Mouse (Mus musculus): ENCODE measurements around the gene Tatdn2.
"Not testable (repeated sequence)": the region's sequence is repeated elsewhere in the genome, so short reads cannot be mapped to it uniquely, and the experiment has no call there.

Tatdn2 gene

DNA sequence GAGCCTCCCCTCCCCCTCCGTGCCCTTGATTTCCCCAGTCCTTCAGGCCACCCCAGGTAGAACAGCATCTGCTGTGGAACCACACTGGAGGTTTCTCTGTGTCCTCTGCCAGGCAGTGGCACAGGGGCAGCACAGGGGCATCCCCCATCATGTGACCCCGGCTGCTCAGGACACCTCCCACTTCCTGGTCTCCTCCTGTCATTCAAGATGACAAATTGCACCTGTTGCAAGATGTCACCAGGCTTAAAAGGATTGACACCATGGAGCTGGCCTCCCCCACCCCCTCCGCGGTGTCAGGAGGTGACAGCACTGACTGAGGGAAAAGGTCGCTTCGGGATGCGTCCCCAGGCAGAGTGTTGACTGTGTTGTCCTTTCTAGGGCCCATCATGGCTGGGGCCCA lies 27.0 kb upstream of the Tatdn2 start:
- intact Hi-C loops (cut with DNase I): no loop called here

DNA sequence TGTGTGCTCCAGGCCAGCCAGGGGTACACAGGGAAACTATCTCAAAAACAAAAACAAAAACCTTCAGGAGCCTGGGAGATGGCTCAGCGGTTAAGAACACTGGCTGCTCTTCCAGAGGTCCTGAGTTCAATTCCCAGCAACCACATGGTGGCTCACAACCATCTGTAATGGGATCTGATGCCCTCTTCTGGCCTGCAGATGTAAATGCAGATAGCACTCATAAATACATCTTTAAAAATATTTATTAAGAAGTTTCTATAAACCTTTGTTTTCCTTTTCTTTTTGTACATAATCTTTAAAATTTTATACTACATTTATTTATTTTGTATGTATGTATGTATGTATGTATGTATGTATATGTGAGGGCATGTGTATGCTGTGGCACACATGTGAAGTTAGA lies 24.8 kb upstream of the Tatdn2 start:
- intact Hi-C loops (cut with DNase I): not testable (repeated sequence)

DNA sequence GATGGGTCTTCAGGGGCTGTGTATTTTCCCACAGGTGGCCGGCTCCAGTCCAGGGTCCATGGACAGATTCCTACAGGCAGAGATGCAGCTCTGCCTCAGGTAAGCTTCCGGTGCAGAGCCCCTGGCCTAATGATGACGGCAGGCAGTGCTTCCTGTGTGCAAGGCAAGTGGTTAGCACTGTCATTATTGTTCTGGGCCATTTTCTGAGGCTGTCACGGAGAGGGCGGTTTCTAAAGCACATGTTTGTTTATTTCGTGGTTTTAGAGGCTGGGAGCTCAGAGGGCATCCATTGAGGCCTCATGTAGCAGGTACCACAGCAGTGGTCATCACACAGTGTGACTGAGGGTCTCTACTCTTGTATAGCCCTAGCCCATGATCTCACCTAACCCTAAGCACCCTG lies 23.9 kb upstream of the Tatdn2 start:
- intact Hi-C loops (cut with DNase I): no loop called here

DNA sequence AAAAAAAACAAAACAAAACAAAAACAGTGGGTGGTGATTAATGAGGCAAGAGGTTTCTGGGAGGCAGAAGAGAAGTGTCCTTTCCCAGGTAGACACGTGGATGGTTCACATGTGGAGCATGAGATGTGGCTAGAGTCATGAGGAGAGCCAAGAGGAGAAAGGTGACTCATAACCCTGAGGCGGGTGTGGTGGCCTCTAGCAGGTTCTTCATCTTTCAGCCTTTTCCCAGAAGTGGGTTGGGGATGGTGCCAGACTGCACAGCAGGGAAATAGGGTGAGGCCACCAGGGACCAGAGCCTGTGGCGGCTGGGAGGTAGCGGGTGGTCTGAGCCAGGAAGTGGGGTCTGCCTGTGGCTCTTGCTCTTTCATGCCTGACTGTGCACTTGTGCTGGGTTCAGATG lies 21.6 kb upstream of the Tatdn2 start:
- intact Hi-C loops (cut with DNase I): no loop called here

DNA sequence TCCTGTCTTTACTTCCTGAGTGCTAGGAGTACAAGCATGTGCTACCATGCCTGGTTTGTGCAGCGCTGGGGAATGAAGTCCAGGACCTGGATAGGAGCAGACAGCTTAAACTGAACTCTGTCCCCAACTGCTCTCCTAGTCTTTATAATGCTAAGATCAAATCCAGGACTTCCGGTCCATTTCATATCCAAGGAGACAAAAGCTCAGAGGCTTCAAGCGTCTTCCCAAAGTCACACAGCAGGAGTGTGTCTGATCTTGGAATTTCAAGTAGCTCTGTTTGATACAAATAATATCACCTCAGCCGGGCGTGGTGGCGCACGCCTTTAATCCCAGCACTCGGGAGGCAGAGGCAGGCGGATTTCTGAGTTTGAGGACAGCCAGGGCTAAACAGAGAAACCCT lies 20.9 kb upstream of the Tatdn2 start:
- intact Hi-C loops (cut with DNase I): no loop called here

DNA sequence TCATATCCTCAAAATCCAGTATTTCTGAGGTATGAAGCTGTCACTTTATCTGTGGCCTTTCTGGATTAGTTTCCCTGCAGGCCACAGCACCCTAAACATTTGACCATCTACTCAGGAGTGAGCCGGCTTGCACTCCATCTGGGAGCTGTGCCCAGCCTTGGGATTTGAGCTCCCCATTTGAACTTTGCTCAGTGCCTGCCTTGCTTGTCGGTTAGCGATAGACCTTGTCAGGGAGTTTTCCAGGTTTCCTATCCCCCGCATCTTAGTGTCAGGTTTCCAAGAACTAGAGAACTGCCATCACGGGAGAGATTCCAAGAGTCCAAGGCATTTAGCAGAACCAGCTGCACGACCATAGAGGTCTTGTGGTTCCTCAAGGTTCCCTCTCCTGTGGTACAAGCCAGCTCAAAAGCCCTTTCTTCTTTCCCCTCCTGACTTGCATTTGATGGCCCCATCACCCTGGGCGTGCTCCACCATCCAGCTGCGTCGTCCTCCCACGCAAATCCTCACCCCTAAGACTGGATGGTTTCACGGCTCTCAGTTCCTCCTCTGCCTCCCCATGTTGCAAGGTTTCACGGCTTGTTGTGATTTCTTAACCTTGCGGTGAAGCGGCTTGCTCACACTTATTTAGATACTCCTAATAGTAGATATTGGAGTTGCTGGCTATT lies 19.6 kb upstream of the Tatdn2 start:
- intact Hi-C loops (cut with DNase I): no loop called here

DNA sequence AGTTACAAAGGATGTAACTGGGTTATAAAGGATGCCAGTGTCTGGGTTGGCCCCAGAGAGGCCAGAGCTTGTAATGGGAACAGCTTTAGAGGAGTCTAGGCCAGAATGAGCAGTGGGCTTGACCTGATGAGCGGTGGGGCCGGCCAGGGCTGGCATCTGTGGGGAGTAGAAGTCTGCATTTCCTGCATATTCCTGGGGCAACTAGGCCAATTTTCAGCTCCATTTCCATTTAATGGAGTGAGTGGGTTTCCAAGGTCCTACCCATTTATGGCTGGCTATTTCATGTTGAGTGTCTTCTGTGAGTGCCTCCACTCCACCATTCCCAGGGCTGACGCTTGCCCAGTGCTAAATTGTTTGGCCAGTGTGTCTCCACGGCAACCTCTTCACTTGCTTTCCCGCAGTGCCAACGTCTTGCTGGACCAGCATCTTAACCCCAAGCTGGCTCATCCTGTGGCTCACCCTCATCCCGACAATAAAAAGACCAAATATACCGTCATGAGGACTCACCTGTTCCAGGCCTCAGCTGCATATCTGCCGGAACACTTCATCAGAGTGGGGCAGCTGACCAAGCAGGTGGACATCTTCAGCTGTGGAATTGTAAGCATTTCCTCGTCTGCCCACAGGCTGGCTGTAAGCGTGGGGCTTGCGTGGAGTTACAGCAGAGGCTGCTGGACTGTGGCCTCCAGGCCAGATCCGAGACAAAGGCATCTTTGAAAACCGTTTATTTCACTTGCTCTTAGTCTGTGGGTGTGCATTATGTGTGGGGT lies 18.4 kb upstream of the Tatdn2 start:
- intact Hi-C loops (cut with DNase I): no loop called here

DNA sequence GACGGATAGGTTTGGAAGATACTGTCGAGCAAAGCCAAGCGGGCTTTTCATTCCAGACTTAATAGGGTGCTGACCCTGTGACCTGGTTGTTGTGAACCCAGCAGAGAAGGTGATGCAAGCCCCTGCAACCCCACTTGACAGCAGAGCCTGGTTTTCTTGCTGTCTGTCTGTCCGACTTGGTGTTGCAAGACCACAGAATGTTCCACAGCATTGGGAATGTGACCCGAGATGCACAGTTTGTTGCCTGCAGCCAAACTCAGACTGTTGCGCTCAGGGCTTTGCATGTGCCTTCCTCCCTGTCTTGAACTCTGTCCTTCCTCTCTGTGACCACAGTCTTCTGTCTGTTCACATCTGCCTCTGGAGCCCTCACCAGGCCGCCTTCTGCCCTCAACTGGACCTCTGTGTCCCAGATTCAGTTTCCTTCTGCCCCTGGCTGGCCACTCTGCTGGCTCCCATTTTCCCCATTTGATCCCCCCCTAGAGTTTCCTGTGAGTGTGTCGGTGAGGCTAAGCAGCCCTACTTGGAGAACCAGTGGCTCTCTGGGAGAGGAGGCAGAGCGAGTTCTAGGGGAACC lies 16.8 kb upstream of the Tatdn2 start:
- intact Hi-C loops (cut with DNase I): loop anchor here (2.0 kb wide), 1 partner anchor 41 kb away; the partner anchor contains the start of gene Irak2

DNA sequence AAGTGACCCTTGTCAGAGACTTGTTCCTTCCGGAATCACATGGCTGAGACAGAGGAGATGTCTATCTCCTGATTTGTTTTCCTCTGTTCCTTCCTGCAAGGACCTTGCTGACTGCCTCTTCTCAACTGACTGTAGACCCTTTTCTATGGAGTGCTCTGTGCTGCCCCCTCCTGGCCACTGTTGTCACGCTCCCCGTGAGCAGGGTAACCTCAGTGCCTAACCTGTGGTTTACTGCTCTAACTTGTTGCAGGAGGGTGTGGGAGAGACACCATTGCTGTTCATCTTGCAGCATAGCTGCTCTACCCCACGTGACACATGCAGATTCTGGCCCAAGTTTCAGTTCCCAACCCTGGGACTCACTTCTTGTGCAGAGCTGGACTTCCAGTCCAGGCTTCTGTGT lies 15.6 kb upstream of the Tatdn2 start:
- intact Hi-C loops (cut with DNase I): loop anchor here (2.0 kb wide), 1 partner anchor 42 kb away; the partner anchor contains the start of gene Irak2

DNA sequence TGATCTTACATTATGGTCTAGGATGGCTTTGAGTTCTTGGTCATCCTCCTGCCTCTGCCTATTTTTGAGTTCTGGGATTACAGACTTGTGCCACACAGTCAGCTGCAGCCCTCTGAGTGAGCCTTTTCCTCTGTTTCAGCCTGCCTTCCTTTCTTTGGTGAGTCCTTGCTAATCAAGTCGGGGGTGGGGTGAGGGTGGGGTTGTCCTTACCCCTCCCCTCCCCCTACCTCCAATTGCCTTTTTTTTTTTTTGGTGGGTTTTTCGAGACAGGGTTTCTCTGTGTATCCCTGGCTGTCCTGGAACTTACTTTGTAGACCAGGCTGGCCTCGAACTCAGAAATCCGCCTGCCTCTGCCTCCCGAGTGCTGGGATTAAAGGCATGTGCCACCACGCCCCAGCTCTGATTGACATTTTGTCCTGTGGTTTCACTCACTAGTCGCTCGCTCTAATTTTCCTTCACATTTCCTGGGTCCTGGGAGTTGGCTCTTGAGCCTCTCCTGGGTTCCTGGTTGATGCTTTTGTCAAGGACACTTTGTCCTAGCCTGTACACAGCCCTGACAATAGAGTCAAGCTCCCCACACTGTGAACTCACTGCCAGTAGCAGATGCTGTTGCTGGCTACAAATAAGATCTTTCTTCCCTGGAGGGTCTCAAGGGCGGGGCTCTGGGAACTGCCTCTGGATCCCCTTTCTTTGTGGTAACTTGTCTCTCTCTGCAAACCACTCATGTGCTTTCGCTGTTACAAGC lies 13.6 kb upstream of the Tatdn2 start:
- intact Hi-C loops (cut with DNase I): no loop called here

DNA sequence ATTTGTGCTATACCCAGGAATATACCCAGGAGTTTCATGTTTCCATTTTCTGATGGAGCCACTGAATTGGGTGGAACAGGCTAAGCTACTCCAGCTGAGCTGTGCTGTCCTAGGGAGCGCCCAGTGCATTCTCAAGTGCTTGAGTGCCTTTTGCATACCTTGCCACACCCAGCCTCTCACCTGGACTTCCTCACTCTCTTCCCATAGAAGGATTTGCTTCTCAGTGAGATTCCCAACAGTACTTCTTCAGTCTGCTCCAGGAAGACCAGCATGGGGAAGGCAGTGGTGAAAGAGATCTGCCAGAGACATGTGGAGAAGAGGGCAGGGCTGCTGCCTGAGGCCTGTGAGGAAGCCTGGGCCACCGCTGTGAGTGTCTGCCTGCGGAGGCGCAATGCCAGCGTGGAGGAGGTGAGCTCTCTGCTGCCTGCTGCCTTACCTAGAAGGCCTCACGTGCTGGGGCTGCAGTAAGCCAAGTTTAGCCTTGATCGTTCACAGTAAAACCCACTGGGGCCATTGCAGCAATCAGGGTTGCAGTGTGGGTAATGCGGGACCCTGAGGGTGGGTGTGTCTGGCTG lies 10.2 kb upstream of the Tatdn2 start:
- intact Hi-C loops (cut with DNase I): no loop called here

DNA sequence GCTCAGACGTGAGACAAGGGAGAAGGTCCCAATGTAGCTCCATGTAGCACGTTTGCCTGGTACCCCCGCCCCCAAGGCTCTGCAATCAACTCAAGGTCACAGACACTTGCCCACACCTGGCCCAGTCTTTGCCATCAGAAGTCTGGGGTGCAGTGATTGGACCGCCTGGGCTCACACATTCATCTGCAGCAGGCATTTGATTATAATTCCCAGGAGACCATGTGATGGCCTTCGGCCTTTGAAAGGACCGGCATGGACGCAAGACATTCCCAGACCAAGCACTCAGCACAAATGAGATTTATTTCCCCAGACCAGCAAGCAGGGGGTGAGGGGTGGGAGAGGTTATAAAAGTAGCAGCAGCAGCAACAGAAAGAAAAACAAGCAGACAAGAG lies 6.8 kb upstream of the Tatdn2 start:
- intact Hi-C loops (cut with DNase I): no loop called here

DNA sequence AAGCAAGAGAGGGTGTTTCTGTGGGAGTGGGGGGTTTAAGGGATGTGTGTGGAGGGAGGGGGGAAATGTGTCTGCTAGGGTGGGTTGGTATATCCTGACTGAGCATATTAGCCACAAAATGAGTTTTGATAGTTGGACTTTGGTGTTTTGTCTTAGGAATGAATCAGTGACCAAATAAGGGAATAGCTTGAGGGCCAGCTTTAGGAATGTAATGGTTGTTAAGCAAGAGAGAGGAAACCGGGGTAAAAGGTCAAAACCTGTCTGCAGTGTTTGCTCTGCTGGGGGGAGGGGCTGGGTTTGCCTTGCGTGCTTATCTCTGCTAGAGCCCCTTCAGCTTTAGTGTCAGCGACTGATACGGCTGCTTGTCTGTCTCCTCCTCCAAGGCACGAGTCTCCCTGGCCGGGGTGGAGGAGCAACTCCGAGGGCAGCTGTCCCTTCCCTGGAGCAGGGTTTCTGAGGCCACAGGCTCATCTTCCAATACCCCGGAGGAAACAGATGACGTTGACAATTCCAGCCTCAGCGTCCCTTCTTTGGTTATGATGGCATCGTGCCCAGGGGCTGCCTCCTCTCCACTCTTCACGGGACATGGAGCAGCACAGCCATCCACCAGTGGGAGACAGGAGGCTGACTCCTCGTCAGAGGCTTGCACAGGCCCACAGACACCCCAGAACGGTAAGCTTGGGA lies 6.3 kb upstream of the Tatdn2 start:
- intact Hi-C loops (cut with DNase I): no loop called here

DNA sequence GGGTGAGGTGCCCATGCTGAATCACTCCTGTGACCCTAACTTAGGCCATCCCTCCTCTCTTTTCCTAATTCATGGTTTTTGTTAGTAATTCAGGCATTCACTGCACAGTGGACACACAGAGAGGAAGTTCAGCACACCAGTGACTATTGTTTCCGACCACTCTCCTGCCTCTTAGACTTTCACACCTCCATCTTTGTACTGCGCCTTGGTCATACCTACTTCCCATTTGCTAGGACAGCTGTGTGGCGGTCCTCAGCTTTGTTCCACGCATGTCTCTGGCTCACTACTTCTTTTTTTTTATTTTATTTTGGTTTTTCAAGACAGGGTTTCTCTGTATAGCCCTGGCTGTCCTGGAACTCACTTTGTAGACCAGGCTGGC lies 5.8 kb upstream of the Tatdn2 start:
- intact Hi-C loops (cut with DNase I): no loop called here

DNA sequence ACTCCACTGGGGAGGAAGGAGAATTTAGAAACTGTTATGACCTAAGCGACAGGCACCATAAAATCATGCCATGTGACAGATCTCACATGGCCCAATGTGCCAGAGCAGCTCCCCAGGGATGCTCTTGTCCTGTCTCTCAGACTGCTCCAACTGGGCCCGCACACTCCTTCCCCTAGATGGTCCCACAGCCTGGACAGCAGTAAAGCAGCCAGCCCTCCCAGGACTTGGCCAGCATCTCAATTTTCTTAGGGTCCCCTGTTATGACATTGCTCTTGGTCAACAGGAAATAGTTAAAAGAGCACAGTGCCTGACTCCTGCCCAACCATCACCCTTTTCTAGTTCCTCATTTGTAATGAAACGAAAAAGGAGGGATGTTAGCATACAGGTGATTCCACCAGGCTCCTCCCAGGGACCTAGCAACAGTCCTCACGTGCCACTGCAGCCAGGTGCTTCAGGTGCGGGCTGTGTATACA lies 4.2 kb upstream of the Tatdn2 start:
- intact Hi-C loops (cut with DNase I): no loop called here

DNA sequence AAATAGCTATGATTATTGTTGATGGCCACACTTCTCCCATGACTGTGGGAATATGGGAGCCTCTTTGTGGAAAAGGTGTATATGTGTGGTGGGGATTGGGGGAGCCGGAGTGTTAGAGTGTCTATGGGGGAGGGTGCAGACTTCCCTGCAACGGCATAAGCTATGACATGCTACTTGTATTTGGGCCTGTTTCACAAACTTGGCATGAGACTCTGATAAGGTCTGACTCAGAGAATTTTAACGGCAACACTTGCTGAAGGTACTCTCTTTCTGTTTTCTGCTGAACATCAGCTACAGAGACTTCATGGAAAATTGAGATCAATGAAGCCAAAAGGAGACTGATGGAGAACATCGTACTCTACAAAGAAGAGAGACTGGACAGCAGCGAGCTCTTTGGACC lies 3.5 kb upstream of the Tatdn2 start:
- intact Hi-C loops (cut with DNase I): no loop called here

DNA sequence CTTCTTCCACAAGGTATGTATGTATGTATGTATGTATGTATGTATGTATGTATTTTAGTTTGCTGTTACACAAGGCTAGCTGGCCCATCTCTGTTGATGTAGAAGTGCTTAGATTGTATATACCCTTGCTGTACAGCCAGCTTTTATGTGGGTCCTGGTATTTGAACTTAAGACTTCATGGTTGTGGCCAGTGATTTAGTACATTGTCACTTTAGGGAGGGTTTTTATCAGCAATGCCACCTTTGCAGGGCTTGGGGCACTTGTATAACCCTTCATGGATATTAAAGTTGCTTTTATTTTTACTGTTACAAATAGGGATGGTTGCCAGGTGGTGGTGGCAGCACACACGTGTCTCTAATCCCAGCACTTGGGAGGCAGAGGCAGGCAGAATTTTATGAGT lies 1.6 kb upstream of the Tatdn2 start:
- intact Hi-C loops (cut with DNase I): no loop called here

DNA sequence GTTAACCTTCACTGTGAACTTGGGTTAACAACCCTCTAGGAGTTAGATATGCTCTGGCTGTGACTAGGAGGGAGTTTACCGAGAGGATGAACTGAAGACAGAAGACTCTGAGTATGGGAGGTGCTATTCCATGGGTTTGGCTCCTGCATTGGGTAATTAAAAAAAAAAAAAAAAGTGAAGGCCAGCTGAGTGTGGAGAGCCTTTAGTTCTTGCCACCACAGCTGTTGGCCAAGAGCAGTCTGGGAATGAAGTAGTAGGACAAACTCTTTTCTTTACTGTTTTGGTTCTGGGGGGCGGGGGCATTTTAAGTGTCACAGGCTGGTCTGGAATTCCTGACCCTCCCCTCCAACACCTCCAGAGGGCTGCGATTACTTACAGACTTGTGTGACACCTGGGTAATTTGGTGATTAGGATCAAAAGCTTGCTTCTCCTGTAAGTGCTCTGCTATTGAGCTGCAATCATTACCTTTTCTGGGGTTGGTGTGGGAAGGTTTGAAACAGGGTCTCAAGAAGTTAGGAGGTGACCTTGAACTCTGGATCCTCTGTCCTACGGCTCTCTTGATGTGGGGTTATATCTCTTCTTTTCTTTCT lies 989 bp upstream of the Tatdn2 start:
- intact Hi-C loops (cut with DNase I): no loop called here

DNA sequence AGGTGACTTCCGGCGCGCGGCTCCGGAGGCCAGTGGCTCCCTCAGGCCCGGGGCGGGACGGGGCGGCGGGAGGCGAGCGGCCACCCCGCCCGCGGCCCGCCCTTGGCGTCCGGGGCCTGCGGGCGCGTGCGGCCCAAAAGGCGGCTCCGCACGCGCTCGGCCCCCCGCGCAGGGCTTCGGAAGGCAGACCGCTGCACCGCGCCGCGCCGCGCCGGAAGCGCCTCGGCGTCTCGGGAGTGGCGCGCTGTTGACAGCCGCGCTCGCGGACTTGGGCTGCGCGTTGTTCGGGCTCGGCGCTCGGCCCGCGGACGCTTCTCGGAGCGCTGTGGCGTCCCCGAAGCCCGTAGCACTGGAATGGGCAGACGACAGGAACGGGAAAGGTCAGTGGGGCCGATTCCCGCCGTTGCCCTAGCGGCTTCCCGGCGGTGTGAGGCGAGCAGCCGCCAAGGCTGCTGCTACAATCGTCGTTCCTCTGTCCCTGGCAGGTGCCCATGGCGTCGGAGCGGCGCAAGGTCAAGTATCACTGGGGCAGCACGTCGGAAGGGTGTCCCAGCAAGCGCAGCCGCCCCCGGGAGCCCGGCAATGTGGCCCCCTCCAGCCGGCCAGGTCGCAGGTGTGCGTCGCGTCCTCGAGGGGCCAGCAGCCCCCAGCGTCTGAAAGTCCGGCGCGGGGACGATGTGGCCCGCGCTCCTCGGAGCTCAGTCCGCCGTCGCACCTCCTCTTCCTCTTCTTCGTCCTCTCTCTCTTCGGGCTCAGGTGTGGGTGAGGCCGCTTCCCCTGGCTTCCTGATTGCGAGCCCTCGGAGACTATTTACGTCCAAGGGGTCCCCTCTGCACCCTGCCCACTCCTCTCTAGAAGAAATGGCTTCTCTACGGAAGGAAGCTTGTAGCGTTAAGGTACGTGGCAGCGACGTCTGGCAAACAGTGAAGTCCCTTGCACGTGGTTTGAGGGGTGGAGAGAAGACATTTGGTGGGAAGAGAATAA lies 664 bp downstream of the Tatdn2 start:
- intact Hi-C loops (cut with DNase I): no loop called here
